Mouse (Mus musculus) spleen, adult 2 months (tissue): ENCODE results near the gene Mfsd4b5.
"Not testable (repeated sequence)": the region's sequence is repeated elsewhere in the genome, so short reads cannot be mapped to it uniquely, and the experiment has no call there.

ENCODE experiments used
- CTCF ChIP-seq: fragments of 200-500 bp; IDR thresholded peaks from 2 replicates; pipeline ENCODE4 v1.5.1; 2011; ENCODE audit warnings: mild to moderate bottlenecking, inconsistent platforms; ENCODE audit not compliant: insufficient read depth, insufficient read length, insufficient replicate concordance; ENCODE audit errors: extremely low read depth
- POLR2A ChIP-seq: fragments of 200-500 bp; IDR thresholded peaks from 2 replicates; pipeline ENCODE4 v1.6.1; 2011; ENCODE audit warnings: low read depth, low read length, inconsistent platforms

GRCm38 (mm10) chr10:39947195-39947594, 39.3 kb downstream of the Mfsd4b5 start:
- not testable (repeated sequence) for TF ChIP-seq CTCF, POLR2A
